Mouse (Mus musculus) mesoderm, embryonic 11.5 days (tissue): ENCODE data around the gene Ahcyl2.
"Not testable (repeated sequence)": the region's sequence is repeated elsewhere in the genome, so short reads cannot be mapped to it uniquely, and the experiment has no call there.

ENCODE experiments used
- DNase-seq: peaks from one replicate; pipeline ENCODE4 v3.0.0-alpha.2; 2012; ENCODE audit warnings: low read depth, low spot score

The Ahcyl2 gene

DNA sequence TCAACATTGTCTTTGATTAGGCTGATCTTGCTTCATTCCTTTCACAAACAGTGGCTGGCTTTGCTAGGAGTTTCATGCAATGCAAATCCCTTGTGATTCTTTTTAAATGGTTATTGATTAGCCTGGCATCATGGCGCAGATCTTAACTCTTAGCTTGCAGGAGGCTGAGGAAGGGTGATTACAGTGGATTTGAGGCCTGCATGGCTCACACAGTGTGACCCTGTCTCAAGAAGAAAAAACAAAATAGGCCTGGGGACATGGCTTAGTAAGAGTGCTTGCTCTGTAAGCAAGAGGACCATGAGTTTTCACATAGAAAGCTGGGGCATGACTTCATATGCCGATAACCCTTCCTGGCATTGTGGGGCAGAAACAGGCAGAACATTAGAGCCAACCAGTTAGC, 47.8 kb downstream of the Ahcyl2 start:
- no peak for DNase-seq

DNA sequence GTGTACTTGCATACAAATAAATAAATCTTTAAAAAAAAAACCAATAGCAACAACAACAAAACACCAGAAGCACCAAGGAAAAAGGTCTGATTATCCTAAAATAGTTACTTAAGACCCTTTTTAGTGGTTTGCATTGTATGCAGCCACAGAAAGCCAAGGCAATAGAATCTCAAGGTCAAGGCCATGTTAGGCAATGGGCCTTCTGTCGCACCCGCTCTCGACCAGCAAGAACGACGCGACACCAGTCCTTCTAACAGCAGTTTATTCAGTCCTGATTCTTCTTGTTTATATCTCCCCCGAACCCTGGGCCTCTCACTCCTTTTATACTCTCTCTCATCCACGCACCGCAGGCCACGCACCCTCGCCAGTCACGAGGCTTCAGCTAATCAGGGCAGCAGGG, 48.6 kb downstream of the Ahcyl2 start:
- DNase-seq, result not testable (repeated sequence)

DNA sequence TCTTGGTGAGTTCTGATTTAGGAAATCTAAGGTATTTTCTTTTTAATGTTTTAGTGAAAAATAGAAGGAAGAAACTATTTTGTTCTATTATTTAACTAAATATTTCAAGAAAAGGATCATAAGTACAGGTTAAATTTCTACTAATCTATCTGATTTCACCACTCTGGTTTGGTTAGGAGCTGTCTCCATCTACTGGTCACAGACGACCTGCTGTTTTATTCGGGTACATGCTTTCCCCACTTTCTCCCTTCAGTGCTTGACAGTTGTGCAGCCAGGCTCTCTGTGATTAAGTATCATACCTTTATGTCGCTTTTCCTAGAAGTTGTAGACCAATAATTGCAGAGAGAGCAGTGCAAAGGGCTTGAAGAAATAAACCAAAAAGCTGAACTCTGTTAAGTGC, 51.5 kb downstream of the Ahcyl2 start:
- no peak for DNase-seq

DNA sequence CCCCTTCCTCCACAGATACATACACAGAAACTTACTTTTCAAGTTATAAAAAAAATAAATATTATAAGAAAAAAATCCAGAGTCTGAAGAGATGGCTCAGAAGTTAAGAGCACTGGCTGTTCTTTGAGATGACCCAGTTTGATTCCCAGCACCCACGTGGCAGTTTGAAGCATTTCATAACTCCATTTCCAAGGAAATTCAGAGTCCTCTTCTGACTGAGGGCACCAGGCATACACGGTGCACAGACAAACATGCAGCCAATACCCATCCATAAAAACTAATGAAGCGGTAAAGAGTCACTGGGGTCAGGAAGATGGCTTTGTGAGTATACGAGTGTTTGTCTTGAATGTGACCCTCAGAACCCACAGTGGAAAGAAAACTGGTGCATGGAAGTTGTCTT, 52.5 kb downstream of the Ahcyl2 start:
- no peak for DNase-seq

- DNase-seq, result no peak
These were observed 53.1 kb downstream of the Ahcyl2 start for GRCm38 (mm10) chr6:29820926-29821325.

DNA sequence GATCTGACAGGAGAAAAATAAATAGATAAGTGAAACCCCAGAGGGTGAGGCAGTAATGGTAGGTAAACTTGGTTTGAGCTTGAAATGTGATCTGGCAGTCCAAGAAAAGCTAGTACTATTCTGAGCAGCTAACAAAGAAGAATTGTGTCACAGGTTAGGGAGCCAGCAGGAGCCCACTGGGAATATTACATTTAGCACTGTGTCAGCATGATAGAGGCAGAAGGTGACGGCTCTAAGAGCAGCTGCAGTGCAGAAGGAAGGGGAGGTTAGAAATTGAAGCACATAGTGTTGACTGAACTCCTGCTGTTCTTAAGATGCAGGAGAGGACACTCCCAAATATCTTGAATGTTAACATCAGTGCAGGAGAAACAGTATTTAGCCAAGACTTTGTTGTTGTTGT, 54.0 kb downstream of the Ahcyl2 start:
- DNase-seq, result no peak

DNA sequence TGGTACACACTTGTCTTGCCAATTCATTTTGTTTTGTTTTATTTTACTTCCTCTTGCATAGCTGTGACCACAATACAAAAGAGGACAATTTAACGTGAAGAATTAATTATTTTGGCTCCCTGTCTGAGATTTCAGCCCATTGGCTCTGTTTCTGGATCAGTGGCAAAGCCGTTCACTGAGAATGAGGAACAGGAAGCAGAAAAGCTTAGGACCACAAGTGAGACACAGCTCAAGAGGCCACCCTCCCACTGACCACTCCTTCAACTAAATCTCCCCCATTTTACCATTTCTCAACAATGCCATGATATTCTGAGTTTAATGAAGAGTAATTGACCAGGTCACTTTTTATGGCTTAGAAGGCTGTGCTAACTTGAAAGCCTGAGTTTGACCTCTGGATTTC, 57.5 kb downstream of the Ahcyl2 start:
- no peak for DNase-seq

- no peak for DNase-seq
These were observed 59.8 kb downstream of the Ahcyl2 start for GRCm38 (mm10) chr6:29827291-29828242.

GRCm38 (mm10) chr6:29828574-29829234, 60.9 kb downstream of the Ahcyl2 start:
- no peak for DNase-seq

GRCm38 (mm10) chr6:29832356-29832755, 64.5 kb downstream of the Ahcyl2 start:
- DNase-seq, result no peak

- DNase-seq, result no peak
These were observed 65.3 kb downstream of the Ahcyl2 start for GRCm38 (mm10) chr6:29833117-29833516.

GRCm38 (mm10) chr6:29833568-29834255, 65.9 kb downstream of the Ahcyl2 start:
- DNase-seq, result no peak

DNA sequence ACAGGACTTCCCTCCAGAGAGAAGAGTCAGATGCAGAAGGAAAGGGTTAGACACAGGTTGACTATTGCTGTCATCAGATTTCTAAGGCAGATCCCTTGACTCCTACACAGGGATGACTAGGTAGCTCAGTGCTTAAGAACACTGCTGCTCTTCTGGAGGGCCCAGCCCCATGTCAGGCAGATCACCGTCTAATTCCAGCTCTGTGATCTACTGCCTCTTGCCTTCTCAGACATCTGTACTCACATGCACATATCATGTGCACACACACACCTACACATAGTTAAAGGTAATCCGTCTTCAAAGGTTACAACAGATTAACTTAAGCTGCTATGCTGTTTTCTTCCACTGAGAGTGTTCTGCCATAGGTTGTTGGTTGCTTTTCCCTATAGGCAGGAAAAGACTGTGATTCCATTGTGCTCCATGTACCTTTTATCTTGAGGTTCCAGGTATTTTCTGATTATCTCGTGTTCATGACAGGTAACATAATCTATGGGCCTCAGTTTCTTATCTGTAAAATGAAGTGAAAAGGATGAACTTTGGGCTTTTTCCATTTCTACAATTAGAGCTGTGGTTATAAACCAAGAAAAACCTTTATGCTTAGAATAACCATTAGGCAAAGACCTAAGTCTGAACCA, 67.8 kb downstream of the Ahcyl2 start:
- no peak for DNase-seq

DNA sequence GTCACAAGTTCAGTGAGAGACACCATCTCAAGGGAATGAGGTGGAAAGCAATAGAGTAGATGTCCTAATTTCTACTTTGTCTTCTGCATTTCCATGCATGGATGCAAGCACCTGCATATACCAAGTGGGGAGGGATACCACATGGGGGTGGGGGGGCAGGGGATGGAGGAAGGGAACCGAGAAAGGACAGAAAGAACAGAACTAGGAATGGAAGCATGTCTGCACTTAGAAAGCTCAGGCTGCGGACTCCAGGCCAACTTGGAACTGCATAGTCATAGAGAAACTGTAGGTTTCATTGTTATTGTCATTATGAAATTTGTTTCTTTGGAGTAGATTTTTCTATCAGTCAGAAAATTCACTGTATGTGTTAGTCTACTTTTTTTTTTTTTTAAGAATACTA, 69.8 kb downstream of the Ahcyl2 start:
- DNase-seq, result no peak

DNA sequence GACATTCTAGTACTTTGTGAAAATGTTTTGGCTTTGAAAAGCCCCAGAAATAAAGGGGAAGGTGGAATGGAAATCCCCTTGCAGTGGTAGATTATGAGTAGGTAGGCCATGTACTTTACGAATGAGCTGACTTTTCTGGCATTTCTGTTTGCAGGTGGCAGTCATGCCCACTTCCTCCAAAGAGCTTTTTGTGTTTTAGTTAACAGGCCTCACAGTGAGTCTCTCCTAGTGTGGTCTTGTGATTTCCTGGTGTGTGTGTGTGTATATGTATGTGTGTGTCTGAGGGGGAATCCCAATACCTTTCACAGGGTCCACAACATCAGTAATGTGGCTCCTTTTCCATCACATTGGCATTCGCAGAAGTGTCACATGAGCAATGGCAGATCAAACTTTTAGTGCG, 70.7 kb downstream of the Ahcyl2 start:
- DNase-seq, result no peak

DNA sequence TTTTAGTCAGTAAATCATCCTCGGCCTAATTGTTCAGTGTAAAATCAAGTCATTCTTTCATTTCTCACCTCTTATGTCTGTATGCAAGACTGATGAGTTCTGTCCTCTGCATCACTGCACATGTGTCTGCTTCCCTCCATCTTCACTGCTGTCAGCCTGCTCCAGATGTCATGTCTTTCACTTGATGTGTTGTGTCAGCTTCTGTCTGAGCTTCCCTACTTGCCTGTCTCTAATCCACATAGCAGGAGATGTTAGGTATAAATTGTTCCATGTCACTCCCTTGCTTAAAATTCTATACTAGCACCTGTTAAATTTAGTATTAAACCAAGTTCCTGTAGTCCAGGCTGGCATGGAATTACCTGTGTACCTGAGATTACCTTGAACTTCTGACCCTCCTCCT, 72.2 kb downstream of the Ahcyl2 start:
- no peak for DNase-seq

DNA sequence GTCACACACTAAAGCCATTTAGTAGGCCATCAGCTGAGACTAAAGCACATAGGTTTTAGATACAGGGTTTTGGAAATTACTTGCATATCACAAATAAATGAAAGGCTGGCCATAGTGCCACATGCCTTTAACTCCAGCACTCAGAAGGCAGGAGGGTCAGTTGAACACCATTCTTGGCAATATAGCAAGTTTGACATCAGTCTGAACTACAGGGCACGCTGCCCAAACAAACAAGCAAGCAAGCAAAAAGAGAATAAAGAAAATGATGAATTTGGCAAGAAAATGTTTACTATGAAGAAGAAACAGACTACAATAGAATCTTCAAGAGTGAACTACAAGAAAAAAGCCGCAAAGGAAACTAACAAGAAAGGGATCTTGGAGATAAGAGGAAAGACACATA, 73.7 kb downstream of the Ahcyl2 start:
- no peak for DNase-seq

- no peak for DNase-seq
These were observed 79.9 kb downstream of the Ahcyl2 start for GRCm38 (mm10) chr6:29847643-29848166.

DNA sequence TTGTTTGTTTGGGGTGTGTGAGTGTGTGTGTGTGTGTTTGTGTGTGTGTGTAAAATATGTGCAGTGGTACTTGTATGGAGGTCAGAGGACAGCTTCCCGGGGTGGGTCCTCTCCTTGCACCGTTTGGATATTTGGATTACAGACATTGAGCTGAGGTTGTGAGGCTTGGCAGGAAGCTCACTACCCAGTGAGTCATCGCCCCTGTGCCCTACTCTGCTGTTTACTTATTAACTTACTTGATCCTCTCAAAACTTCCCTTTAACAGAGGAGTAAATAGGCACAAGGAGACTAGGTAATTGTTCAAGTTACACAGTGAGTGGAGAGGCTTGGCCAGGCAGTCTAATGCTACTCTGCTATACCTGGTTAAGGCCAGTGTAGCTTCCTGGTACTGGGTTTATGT, 81.0 kb downstream of the Ahcyl2 start:
- DNase-seq, result no peak

DNA sequence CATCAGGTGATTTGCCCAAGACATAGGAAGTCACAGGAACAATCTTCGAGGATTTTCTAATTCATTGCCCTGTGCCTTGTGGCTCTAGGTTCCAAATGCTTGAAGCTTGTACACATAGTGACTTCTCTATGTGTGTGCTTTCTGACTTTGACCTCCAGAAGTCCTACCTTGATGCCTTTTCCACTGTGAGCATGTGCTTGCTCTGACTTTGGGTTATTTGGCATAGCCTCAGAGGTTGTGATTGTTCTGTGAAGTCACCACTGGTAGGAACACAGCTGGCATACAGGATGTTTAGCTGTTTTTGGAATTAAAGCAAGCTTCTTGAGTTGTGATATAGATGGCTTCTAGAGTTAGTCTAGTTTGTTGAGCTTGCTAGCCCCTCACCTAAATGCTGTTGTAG, 82.3 kb downstream of the Ahcyl2 start:
- no peak for DNase-seq

DNA sequence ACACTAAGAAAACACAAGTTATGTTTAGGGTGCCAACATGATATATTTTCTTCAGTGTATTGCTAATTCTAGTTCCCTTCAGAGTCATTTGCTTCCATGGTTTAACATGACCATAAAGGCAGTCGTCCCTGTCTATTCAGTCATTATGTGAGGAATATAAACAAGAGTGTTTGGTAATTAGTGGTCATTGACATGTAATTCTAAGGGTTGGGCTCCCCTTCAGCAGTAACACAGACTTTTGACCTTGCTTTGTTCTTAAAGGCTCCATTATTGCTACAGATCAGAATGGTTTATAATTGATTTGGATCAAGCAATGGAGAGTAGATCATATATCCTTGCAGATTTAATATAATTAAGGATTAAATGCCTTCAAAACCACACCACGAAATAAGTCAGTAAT, 82.9 kb downstream of the Ahcyl2 start:
- no peak for DNase-seq

GRCm38 (mm10) chr6:29851873-29852272, 84.1 kb downstream of the Ahcyl2 start:
- DNase-seq, result no peak
